Mouse (Mus musculus) urinary bladder, adult 18-20 months (tissue): ENCODE measurements around the gene Ap1g1.

ENCODE experiments used
- DNase-seq, 2 experiments: peaks; one replicate each; pipeline ENCODE4 v3.0.0; 2022; ENCODE audit warnings: low spot score in 2 of 2, mixed read lengths in 2 of 2

Gene Ap1g1

DNA sequence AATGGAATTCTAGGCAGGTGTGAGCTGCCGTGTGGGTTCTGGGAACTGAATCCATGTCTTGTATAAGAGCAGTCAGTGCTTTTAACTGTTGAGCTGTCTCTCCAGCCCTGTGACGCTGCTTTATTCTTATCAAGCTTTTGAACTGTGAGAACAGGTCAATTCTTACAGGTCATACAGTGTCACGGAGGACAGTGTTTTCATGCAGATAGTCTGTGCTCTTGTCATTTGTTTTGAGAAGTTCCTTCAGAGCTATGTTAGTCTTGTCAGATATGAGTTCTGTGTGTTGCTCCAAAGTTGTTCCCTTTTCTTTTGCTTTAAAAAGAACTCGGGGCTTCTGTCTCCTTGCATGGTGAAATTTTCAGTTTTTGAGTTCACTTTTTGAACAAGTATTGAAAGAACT is 2.2 kb downstream of the Ap1g1 start:
- no peak for DNase-seq

DNA sequence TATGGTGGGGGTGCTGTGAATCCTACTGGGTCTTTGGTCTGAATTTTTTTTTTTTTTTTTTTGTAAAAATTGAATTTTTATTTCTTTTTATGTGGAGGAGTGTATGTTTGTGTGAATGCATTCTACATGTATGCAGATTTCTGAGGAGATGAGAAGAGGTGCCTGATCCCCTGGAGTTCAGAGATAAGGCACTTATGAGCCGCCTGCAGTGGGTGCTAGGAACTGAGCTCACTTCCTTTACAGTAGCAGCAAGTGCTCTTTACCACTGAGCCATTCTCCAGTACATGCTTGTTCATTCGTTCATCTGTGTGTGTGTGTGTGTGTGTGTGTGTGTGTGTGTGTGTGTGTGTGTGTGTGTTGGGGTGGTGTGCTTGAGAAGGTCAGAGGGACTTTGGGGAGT is 12.6 kb downstream of the Ap1g1 start:
- no peak for DNase-seq

DNA sequence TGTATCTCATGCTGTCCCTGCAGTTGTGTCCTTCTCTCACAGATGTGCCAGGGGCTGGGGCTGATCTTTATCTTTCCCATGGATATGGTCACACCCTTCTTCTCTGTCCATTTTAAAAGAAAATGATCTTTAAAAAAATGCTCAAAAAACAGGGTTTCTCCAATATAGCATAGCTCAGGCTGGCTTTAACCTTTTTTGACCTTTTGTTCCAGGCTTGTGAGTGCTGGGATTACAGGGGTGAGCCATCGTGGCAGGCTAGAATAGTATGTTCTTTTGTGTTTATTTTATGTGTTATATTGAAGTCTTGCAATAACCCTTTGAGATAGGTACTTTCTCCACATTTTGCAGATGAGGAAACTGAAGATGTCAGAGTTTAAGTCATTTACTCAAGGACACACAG is 16.8 kb downstream of the Ap1g1 start:
- no peak for DNase-seq

DNA sequence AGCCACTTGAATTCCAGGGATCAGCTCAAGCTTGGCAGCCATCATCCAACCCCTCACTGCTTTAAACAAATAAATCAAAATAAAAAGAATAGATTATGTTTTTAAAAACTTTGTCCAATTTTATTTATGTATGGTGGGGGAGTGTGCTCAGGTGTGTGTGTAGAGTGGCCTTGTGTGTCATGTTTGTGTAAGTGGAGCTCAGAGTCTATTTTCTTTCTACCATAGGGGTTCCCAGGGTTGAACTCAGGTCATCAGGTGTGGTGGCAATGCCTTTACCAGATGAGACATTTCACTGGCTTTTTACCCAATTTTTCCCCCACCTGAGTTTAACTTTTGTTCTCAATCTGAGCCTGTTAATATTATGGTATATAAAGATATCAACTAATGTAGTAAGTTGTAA is 20.4 kb downstream of the Ap1g1 start:
- DNase-seq, result no peak

DNA sequence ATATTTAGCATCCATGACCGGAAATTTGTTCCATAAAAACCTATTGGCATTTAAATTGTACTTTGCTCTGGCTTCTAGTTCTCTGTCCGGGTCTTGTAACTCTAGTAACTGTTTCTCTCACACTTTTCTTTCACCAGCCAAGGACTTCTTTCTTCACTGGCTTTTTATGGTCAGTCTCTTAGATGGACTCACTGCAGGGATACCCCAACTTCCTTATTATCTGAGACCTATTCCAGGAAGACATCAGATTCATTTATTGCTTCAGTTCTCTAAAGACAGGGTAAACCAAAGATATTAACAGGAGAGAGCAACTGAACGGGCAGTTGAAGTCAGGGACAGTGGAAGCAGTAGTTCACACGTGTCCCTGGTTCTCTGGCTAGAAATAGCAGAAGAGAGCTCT is 20.9 kb downstream of the Ap1g1 start:
- DNase-seq, result no peak

DNA sequence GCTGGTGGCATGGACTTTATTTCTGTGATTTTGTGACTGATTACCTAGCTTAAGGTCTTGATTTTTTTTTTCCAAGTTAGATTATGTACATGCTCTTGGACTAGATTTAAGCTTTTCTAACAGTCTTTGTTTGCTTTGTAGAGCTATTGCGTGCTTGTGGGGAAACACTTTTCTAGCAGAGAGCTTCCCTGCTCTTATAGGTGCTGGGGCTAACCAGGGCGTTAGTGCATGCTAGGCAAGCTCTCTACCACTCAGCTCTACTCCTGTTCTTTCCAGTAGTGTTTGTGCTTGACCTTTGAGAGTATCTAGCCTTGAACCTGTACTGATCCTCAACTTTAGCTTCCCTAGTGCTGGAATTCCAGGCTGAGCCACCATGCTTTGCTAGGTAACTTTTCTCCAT is 22.0 kb downstream of the Ap1g1 start:
- no peak for DNase-seq

DNA sequence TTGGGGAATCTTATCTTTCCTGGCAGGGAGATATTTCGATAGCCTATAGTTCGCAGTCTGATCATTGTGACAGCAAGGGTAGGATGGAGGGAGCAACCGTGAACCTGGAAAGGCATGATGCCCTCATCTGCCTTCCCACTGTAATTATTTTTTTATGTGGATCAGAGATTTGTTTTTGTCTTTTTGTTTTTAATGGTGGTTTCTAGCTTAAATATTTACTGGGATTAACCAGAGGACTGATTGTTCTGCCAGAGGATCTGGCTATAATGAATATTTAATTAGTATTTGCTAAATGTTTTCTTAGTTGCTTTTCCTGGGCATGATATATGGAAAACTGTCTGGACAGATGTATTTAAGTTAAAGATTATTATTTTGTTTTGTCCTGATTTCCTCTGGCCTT is 24.9 kb downstream of the Ap1g1 start:
- no peak for DNase-seq

DNA sequence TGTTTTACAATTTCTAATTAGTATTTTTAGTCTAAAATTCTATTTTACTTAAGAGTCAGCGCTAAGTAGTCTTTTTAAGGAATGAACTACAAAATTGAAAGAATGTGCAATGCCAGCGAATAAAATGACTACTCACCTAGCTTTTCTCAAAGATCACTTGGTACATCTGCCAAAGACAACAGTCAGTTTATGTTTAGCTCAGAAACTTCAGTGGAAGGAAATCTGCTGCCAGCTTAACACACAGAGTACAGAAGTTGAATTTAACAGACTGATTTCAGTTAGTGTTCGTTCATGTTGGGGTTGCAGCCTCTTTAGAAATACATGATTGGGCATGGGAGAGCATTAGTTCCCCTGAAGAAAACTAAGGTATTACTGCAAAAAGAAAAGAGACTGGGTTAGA is 25.4 kb downstream of the Ap1g1 start:
- DNase-seq, result no peak

DNA sequence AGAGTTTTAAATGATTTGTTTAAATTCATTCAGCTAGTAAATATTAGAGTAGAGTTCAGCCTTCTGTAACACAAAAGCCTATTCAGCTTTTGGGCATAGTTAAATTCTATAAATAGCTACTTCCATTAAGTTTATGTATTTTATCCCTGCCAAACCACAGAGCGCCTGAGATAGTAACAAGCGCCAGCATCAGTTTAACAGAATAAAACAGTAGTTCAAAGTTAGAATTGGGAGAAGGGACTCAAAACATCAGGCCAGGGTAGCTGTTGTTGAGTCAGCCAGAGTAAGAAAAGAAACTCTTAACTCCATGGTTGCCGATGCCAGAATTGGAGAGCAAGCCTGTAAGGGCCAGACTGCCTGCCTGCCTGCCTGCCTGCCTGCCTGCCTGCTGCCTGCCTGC is 28.2 kb downstream of the Ap1g1 start:
- no peak for DNase-seq

DNA sequence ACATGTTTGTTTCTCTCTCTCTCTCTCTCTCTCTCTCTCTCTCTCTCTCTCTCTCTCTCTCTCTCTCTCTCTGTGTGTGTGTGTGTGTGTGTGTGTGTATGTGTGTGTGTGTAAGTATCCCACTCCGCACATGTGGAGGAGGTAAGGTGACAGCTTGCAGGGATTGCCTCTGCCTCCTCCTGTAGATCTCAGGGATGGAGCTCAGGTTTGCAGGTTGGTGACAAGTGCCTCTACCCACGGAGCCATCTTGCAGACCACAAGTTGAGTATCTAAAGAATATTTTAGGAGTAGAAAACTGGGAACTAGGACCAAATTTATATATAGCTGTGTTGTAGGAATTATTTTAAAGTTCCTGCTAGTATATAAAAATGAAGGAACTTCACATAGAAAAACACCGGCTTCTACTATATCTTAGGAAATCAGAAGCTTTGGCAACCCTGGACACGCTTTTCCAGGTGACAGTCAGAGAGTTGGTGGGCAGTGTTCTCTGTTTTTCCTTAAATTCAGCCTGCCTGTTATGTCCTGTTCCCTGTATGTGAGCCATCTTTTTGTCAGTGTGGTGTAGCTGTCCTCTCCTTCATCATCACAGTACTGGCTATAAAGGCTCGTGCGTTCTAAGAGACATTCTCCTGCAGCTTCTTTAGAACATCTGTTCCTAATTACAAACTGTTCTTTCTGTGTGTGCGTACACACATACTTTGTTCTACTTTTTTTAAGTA is 29.2 kb downstream of the Ap1g1 start:
- DNase-seq, result no peak

DNA sequence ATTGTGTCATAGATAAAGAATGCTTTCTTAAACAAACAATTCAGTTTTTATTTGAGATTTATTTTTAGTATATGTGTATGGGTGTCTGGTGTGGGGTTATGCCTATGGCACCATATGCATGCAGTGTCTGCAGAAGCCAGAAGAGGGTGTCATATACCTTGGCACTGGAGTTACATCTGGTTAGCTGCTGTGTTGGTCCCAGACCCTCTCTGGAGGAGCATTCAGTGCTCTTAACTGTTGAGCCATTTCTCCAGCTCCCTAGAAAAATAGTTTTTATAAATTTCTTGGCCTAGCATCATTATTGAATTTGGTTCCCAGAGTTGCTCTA is 29.7 kb downstream of the Ap1g1 start:
- DNase-seq, result no peak

DNA sequence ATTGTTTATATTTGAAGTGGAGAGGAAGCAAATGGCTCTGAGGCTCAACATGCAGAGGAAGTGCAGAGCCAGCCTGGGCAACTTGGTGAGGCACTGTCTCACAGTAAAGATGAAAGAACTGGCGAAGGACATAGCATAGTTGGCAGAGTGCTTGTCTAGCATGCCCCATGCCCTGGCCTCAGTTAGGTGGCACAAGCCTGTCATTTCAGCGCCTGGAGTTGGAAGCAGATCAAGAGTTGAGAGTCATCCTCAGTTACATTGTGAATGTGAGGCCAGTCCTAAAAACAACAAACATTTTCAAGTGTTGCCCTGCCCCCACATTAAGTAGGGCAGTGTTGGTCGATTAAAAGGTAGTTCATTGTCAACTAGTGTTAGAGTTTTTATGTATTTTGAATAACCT is 32.1 kb downstream of the Ap1g1 start:
- DNase-seq, result no peak

DNA sequence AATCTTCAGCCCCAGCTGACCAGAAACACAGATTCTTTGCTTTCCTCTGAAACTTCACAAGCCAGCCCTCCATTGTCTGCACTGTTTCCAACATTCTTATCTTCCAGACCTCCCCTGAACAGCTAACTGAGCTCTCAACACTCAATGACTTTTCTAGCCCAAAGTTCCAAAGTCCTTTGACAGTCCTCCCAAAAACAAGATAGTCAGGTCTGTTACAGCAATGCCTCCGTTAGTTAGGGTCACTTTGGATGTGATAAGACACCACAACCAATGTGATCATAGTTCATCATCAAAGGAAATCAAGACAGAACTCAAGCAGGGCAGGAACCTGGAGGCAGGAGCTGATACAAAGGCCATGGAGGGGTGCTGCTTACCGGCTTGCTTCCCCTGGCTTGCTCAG is 36.9 kb downstream of the Ap1g1 start:
- no peak for DNase-seq

DNA sequence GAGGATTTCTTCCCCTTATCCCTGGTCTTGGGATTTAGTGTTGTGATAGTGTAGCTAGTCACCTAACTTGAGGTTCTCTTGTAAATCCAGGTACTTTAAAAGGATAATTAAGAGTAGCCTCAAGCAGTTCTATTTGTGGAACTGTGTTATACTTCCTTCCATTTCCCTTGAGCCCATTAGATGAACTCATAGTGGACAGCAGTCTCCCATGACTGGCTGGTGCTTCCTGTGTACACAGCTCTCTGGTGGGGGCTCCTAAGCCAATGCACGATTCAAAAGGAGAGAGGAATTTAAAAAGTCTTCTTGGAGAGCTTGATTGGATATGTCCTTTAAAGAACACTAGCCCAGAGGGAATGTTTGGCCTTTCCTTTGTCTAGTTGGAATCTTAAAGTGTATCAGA is 39.6 kb downstream of the Ap1g1 start:
- DNase-seq, result no peak

DNA sequence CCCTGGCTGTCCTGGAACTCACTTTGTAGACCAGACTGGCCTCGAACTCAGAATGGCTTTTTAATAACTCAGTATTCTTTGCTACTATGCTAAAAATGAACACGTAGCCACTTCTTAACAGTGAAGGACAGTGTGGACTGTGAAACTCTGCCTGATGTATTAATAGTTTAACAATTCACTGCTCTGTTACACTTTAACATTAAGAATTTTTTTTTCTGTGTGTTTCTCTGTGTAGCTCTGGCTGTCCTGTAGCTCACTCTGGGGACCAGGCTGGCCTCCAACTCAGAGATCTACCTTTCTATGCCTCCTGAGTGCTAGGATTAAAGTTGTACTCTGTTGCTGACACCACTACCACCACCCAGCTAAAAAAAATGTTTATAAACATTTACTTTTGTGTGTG is 45.2 kb downstream of the Ap1g1 start:
- no peak for DNase-seq

DNA sequence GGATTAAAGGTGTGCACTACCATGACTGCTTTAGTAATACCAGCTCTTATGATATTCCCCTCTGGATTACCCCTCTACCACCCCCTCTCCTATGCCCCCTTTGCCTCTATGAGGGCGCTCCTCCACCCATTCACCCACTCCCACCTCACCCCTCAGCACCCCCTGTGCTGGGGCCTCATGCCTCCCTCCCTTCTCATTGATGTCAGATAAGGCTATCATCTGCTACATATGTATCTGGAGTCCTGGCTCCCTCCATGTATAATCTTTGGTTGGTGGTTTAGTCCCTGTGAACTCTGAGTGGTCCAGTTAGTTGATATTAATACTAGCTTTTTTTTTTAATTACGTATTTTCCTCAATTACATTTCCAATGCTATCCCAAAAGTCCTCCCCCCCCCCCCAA is 61.5 kb downstream of the Ap1g1 start:
- no peak for DNase-seq

DNA sequence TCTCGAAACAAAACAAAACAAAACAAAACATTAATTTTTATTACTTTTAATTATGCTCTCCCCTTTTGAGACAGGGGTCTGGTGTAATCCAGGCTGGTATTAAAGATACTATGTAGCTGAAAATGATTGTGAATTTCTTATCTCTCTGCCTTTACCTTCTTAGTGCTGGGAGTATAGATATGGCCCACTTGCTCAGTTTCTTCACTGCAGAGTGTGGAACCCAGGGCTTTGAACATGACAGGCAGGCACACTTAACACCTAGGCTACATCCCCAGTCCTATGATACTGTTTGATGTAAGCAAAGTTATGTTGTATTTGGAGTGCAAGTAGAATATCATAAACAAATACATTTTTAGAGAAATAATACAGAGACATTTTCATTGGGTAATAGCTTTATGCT is 64.1 kb downstream of the Ap1g1 start:
- no peak for DNase-seq

DNA sequence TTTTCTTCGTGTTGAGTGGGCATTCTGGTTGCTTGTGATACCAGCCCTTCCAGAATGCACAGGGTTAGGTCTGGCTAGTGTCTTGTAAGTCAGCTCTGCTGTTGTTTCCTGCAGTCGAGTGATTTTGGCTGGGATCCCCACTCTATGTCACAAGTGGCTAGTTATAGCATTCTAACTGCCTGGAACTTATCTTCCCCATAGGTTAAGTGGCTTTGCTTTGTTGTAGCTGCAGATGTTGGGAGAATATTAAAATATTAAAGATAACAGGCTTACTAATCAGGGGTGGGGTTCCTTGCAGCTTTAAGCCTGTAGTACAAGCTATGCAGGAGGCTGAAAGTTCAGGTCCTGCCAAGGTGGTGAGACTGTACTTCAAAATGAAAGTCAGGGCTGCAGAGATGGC is 69.5 kb downstream of the Ap1g1 start:
- no peak for DNase-seq

DNA sequence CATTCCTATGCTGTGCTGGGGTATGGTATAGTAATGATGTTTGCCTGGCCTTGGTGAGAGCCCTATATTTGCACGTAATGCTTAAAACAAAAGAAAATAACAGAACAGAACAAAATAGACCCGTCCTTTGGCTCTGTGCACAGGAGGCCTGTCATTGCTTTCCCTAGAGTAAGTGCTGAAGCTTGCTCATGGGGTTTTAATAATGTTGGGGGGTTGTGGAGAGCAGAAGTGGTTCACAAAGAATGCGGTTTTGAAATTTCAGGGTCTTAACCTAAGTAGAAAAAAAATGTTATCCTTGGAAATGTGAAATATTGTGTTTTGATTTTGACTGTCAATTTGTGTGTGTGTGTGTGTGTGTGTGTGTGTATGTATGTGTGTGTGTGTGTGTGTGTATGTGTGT is 70.6 kb downstream of the Ap1g1 start:
- no peak for DNase-seq

DNA sequence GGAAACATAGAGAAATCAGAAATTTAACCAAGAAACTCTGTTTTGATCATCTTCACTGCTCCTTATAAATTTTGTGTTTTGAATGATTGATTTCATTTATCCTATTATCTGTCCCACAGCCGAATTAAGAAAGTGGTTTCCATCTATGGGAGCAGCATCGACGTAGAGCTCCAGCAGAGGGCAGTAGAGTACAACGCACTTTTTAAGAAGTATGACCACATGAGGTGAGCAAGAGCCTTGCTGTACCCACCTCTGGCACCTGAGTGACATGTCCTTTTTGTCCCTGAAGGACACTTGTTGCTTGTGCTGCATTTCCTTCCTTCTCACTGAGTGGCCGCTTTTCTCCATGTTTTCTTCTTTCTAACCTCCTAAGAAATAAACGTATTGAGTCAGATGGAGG is 75.1 kb downstream of the Ap1g1 start:
- DNase-seq, result peak; percentile 19 to 29

DNA sequence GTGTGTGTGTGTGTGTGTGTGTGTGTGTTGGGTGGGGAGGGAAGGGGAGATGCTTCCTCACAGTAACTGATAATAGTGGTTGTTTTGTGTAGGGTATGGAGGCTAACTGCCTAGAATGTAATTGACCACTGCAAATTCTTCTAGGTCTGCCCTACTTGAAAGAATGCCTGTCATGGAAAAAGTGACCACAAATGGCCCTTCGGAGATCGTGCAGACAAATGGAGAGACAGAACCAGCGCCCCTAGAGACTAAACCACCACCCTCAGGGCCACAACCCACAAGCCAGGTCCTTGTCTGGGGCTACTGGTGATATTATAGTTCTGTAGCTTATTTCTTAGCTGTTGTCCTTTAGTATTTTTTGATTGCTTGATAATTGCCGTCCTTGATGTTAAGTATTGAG is 76.2 kb downstream of the Ap1g1 start:
- no peak for DNase-seq

DNA sequence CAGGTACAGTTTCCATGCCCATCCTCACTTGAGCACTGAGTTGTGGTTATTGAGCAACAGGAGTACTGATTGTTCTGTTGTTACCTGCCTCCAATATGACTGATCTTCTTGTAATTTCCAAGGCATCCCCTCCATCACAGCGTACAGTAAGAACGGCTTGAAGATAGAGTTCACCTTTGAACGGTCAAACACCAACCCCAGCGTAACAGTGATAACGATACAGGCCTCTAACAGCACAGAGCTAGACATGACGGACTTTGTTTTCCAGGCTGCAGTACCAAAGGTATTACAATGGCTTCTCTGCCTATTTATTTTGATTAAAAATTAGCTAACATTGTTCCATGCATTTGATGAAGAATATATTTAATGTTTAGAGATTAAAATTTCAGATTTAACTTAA is 77.1 kb downstream of the Ap1g1 start:
- no peak for DNase-seq

DNA sequence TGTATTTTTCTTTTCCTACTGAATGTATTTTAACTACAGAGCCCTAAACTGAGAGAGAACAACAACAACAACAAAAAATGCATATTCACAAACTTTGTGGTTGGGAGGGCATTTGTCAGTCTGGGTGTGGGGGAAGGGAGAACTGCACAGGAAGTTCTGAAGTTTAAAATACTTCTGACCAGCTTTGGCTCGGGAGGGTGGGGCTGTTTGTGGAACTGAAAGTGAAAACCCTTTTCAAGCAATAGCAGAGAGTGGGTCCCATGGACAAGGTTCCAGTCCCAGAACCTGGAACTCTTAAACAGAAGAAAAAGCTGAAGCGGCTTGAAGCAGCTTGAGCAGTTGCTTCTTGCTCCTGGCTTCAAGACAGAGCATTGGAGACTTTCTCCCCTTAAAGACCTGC is 85.0 kb downstream of the Ap1g1 start:
- no peak for DNase-seq

DNA sequence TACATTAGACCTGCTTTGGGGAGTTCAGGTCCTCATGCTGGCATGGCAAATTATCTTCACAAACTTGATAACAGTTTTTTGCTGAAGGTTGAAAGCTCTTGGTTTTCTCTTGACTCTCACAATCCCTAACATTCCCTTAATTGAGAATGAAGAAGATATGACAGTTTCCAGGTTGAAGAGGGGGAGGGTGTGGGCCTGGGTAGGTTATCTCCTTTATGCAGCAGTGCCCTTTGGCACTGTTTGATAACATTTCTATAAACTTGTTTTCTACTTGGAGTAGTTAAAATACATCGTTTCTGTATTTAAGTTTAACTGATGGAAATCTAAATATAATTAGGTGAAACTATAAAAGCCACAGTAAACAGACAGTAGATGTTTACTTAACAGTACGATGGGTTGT is 86.4 kb downstream of the Ap1g1 start:
- no peak for DNase-seq

DNA sequence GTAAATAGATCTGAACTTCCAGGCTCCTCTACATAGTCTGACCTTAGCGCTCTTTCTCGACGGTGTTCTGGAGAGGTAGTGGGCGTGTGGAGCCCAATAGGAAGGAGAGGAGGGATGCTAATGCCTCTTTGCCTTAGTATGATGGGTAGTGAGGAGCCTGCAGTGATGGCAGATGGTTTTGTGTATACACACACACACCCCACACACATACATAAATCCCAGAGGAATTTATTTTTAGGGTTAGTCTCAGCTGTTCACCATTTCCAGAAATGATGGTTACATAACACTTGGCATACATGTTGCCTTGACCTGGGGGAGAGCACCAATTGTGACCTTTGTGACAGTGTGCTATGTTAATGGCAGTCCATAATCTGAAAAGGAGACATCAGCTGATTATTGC is 87.2 kb downstream of the Ap1g1 start:
- no peak for DNase-seq
